Mouse (Mus musculus): ENCODE data around the gene Olfr344. TPM values are rescaled to one million over a fixed set of nuclear protein-coding genes. Genes with fewer than 3 reads are reported as not detected.

The Olfr344 gene
- total RNA-seq (2012; rRNA removed), result not detected in 2 replicates
- polyA plus RNA-seq (2012; ENCODE audit: insufficient read depth in 1 of 2, insufficient read length in 2 of 2, low read depth in 1 of 2, low replicate concordance in 2 of 2, missing spikeins in 1 of 2), result not detected

DNA sequence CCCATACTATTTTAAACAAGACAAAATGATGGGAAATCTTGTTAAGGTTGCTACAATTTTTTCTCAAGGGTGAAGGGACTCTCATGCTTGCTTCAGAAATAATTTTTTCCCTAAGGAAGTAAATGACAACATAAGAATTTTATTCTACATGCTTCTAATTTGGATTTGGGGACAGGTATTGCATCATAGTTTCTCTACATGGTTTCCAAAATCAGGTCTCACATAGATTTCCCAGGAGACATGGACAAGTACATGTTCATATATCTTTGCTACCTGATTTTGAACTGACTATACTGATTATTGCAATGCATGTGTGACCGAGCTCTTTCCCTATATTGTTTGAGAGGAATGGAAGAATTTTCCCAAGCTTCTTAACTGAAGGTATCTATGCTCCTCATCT lies at the start of gene Olfr344:
Gene Olfr344 (plus strand): TSS at position 301 of the 400 bp plus-strand sequence.
- H3K27ac ChIP-seq (ENCODE audit: control insufficient read depth, low read depth, low read length), result no peak within 1 kb of the TSS
- no peaks in the 10 kb centered on the region for H3K79me2 ChIP-seq (ENCODE audit: control insufficient read depth, insufficient read depth, low read length, poor library complexity)
- H3K9me3 ChIP-seq (replicated peaks; ENCODE audit: insufficient read depth, low read length), result no peaks in the 10 kb centered on the region
- no peak within 1 kb of the TSS for H3K4me3 ChIP-seq (ENCODE audit: control insufficient read depth in 1 of 2, insufficient read depth in 1 of 2, low read depth in 2 of 2, low read length in 2 of 2)
- no peaks in the 10 kb centered on the region for H3K4me1 ChIP-seq (ENCODE audit: control insufficient read depth in 1 of 2, insufficient read depth in 2 of 2, low read length in 2 of 2)
- DNase-seq (ENCODE audit: low read depth, low spot score), result no peak
- no peaks in the 10 kb centered on the region for H3K27me3 ChIP-seq (ENCODE audit: control insufficient read depth in 1 of 2, insufficient read depth in 2 of 2, low read length in 2 of 2)
- H3K36me3 ChIP-seq (ENCODE audit: control insufficient read depth in 1 of 2, insufficient read depth in 2 of 2, low read length in 2 of 2), result no peaks in the 10 kb centered on the region
- TF ChIP-seq ZMIZ1 (IDR thresholded peaks at IDR 0.05; ENCODE audit: low read depth, low read length) (no peak), GABPA (IDR thresholded peaks at IDR 0.05; ENCODE audit: low read depth, low read length) (no peak), SIN3A (IDR thresholded peaks at IDR 0.05; ENCODE audit: low read length) (no peak), MAZ (IDR thresholded peaks at IDR 0.05; ENCODE audit: low read depth, low read length) (no peak), ELF1 (IDR thresholded peaks at IDR 0.05; ENCODE audit: low read depth, low read length) (no peak), RAD21 (IDR thresholded peaks at IDR 0.05; ENCODE audit: low read depth, low read length) (no peak), ETS1 (IDR thresholded peaks at IDR 0.05; ENCODE audit: low read depth, low read length) (no peak), JUND (IDR thresholded peaks at IDR 0.05; ENCODE audit: low read depth, low read length) (no peak)
- no peak within 1 kb of the TSS for H3K9ac ChIP-seq (ENCODE audit: control insufficient read depth, low read depth, low read length, poor library complexity, severe bottlenecking)

DNA sequence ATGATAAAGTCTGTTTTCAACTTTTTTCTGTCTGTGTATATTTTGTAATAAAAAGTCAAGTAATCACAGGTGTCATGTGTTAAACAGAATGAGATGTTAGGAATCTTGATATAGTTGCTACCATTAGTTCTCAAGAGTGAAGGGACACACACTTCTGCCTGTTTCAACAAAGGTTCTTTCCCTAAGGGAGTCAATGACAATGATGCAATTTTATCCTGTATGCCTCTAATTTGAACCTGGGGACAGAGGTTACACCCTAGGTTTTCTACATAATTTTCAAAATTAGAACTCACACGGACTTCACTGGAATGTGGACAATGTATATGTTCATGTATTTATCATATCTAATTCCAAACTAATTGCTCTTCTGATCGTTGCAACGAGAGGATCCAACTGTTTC lies 41.8 kb upstream of the Olfr344 start, which contains the start of gene Olfr342:
Gene Olfr342 (plus strand): TSS at position 301 of the 400 bp plus-strand sequence.
- no peaks in the 10 kb centered on the region for H3K36me3 ChIP-seq (ENCODE audit: control insufficient read depth in 1 of 2, insufficient read depth in 2 of 2, low read length in 2 of 2)
- H3K27ac ChIP-seq (ENCODE audit: control insufficient read depth, low read depth, low read length), result no peak within 1 kb of the TSS
- H3K4me1 ChIP-seq (ENCODE audit: control insufficient read depth in 1 of 2, insufficient read depth in 2 of 2, low read length in 2 of 2), result no peaks in the 10 kb centered on the region
- no peaks in the 10 kb centered on the region for H3K9me3 ChIP-seq (replicated peaks; ENCODE audit: insufficient read depth, low read length)
- H3K9ac ChIP-seq (ENCODE audit: control insufficient read depth, low read depth, low read length, poor library complexity, severe bottlenecking), result no peak within 1 kb of the TSS
- H3K4me3 ChIP-seq (ENCODE audit: control insufficient read depth in 1 of 2, insufficient read depth in 1 of 2, low read depth in 2 of 2, low read length in 2 of 2), result no peak within 1 kb of the TSS
- no peaks in the 10 kb centered on the region for H3K27me3 ChIP-seq (ENCODE audit: control insufficient read depth in 1 of 2, insufficient read depth in 2 of 2, low read length in 2 of 2)
- DNase-seq (ENCODE audit: low read depth, low spot score), result no peak
- TF ChIP-seq MYB (IDR thresholded peaks at IDR 0.05; ENCODE audit: low read depth, low read length) (no peak), TAL1 (IDR thresholded peaks at IDR 0.05; ENCODE audit: low read length) (no peak), USF2 (IDR thresholded peaks at IDR 0.05; ENCODE audit: borderline replicate concordance in 1 of 2, insufficient read depth in 1 of 2, low read depth in 1 of 2, low read length in 2 of 2) (no peak), MAFK (IDR thresholded peaks at IDR 0.05; ENCODE audit: borderline replicate concordance, low read depth, low read length) (no peak), NRF1 (IDR thresholded peaks at IDR 0.05; ENCODE audit: insufficient read depth, low read depth, low read length, poor library complexity, severe bottlenecking) (no peak), JUND (IDR thresholded peaks at IDR 0.05; ENCODE audit: low read depth, low read length) (no peak), TCF12 (IDR thresholded peaks at IDR 0.05; ENCODE audit: low read depth, low read length) (no peak), POLR2AphosphoS2 (IDR thresholded peaks at IDR 0.05; ENCODE audit: low read length) (no peak), MAX (IDR thresholded peaks at IDR 0.05; ENCODE audit: low read length) (no peak), BHLHE40 (IDR thresholded peaks at IDR 0.05; ENCODE audit: borderline replicate concordance, low read depth, low read length) (no peak), CTCF (IDR thresholded peaks at IDR 0.05 in 2 of 3, conservative IDR thresholded peaks at IDR 0.05 in 1 of 3; ENCODE audit: control insufficient read depth in 1 of 3, insufficient read depth in 1 of 3, low read depth in 2 of 3, low read length in 3 of 3, poor library complexity in 1 of 3, severe bottlenecking in 1 of 3) (no peak), MYC (IDR thresholded peaks at IDR 0.05; ENCODE audit: low read depth, low read length) (no peak), ZMIZ1 (IDR thresholded peaks at IDR 0.05; ENCODE audit: low read depth, low read length) (no peak)
- no peaks in the 10 kb centered on the region for H3K79me2 ChIP-seq (ENCODE audit: control insufficient read depth, insufficient read depth, low read length, poor library complexity)

Data from MEL (cell line).